Mouse (Mus musculus) pancreas, adult 10 weeks (tissue): Measurements from ENCODE around the gene Nabp1. TPM values are rescaled to one million over a fixed set of nuclear protein-coding genes. Genes with fewer than 3 reads are reported as not detected.

Experiments
- polyA plus RNA-seq: library from polyadenylated mRNA; stranded (reverse); fragments of 350-450 nt; fragmentation: Illumina TruSeq; extraction: RNeasy Lipid Tissue Mini Kit (QIAGEN cat#74804); gene quantifications from one replicate; pipeline ENCODE4 v1.2.3, GENCODE M21; 2015; ENCODE audit warnings: low read depth, low replicate concordance; ENCODE audit not compliant: insufficient read depth

Nabp1 gene
- 2.1 TPM for polyA plus RNA-seq

GRCm38 (mm10) chr1:51478262-51479026, at the start of gene Nabp1:
Gene Nabp1 (minus strand): TSS chr1:51478425.

Other genes with a start within 250 kb of the Nabp1 start
- 42.2 TPM for gene Cavin2, start 189.3 kb downstream of the Nabp1 start, polyA plus RNA-seq